Mouse (Mus musculus): Measurements from ENCODE around the gene Lrrc8d.
A peak's percentile ranks its signal among the peaks of the same experiment; 100 is the strongest.

Lrrc8d gene

DNA sequence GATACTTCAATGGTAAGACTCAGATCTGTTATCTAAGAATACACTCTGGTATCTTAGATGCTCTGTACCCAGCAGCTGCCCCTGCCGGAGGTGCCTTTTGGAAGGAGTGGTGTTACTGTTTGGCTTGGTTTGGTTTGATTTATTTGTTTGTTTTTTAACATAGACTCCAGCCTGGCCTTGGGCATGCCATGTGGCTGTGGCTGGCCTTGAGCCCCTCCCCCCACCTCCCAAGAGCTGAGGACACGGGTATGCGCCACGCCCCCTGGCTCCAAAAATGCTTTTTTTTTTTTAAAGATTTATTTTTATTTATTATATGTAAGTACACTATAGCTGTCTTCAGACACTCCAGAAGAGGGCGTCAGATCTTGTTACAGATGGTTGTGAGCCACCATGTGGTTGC is 65.6 kb downstream of the Lrrc8d start:
- DNase-seq (ENCODE audit: low spot score): peak; percentile 33

DNA sequence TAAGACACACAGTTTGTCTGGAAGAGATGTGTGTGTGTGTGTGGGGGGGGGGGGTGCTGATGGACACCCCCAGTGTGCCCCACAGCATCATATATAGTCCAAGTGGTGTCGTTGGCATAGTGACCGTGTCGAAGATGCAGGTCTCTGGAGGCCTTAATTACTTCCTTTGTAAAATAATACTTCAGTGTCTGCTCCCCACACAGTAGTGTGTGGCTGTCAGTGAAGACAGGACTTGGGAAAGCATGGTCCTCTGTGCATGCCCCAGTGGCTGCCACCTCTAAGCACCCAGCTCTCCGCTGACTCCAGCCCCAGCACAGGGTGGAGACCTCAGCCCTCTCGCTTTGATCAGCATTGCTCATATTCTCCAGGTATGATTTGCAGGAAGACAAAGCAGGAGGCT is 76.6 kb downstream of the Lrrc8d start:
- no peak for DNase-seq (ENCODE audit: low spot score)

DNA sequence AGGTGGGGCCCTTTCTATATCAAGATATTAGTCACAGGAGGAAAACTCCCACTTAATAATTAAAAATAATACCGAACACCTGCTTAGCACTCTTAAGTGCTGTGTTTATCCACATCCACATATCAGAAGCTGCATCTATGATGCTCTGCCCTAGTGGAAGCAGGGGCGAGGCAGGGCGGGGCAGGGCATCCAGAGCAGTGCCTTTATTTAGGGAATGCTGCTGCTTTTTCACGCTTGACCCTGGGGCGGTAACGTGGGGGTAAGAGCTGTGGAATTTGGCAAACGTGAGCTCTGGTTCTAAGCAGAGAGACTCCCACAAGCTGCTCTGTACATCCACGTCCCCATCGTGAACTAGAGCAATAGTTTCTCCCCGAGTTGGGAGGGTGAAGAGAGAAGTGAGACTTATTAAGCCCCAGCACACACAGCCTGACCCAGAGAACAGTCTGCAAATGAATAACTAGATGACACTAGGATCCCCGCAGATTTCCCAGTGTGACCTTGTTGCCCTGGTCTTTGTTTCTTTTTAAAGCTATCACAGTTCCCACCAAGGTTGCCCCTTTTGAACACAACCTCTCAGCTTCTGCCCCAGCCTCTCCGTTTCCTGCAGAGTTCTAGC is 77.3 kb downstream of the Lrrc8d start:
- no peak for DNase-seq (ENCODE audit: low spot score)

DNA sequence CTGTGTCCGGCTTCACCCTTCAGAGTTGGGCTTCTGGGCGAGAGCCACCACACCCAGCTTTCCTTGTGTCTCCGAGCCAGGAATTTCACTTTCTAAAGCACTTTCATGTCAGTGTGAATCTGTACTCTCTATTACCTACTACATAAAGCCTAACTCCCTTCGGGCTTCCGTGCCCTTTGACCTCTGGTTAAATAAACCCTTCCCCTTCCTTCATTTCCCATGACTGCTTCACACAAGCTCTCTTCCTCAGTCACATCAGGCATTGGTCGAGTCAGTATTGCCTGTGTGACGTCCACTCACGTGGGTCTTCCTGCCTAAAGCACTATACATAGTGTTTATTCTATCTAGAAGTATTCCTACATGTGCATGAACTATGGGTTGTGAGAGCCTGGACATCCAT is 77.9 kb downstream of the Lrrc8d start:
- DNase-seq (ENCODE audit: low spot score): no peak

DNA sequence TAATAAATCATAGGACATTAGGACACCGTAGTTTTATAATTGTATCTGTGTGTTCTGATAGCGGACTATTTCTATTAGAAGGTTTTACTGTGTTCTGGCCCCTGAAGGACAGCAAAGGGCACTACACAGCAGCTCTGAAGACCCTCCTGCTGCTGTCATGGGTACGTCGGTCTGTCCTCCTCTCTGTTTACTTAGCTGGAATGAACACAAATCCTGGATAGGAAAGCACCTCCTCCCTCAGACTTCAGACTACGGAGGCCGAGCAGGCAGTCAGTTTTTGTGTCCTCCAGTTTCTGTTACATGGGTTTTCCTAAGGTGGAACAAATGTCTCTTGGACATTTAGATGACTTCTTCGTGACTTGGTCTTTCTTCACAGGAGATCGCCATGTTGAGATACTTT is 78.4 kb downstream of the Lrrc8d start:
- DNase-seq (ENCODE audit: low spot score): no peak

DNA sequence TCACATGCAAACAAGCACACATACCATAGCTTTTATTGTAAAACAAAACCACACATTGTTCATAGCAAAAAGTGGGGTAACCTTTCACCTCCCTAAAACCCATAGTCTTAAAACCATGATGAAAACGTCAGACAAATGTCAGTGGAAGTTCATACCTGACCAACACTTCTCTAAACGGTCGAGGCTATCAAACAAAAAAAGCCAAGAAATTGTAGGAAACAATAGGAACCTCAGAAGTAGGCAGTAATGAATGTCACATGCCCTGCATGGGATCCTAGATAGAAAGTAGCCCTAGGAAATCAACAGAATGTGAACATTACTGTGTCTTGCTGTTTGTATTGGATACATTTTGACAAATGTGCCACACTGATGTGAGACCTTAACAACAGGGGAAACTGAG is 79.0 kb downstream of the Lrrc8d start:
- no peak for DNase-seq (ENCODE audit: low spot score)

DNA sequence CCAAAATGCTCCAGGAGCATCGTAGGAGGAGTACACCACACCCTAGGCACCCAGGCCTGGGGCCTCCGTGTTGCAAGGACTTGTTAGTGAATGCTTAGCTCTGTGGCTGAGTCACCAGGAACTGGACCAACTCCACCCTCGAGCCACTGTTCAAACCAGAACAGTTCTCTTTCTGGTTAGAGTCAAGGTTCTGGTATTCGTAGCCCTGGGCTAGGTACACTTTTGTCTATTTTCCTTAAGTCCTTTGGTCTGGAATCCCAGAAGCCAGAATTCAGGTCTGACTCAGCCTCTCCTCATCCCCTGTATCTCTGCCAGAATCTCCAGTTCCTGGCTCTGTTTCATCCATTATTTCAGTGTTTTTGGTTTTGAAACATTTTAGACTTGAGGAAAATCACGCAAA is 79.6 kb downstream of the Lrrc8d start:
- DNase-seq (ENCODE audit: low spot score): peak; percentile 46

DNA sequence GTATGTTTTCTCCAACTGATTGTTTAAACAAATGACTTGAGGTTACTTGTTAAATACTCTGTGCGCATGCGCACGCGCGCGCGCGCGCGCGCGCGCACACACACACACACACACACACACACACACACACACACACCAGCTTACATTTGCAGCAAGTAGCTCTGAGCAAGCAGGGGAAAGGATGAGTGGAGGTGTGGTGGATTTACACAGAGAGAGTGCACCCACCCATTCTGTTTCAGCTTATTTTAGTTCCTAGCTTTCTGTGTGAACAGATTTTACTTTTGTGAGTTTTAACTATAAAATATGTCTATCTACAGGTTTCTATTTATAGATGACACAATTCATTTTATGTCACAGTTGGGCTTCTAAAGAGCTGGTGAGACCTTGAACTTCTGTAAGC is 84.1 kb downstream of the Lrrc8d start:
- no peak for DNase-seq (ENCODE audit: low spot score)

DNA sequence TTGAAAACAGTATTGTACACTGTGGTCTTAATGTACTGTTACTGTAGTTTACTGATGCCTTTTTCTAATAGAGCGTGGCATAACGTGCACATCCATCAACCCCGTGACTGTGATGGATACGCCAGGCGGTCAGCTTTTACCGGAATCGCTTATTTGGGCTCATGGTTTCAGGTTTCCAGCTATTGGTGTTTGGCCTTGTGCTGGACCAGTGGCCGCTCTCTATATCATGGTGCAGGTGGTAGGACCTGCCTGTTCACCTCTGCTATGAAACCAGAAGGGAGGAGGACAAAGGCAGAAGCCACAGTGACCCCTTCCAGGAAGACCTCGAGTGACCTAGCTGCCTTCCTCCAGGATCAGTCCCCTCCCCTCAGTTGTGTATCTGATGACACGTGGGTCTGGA is 85.0 kb downstream of the Lrrc8d start:
- no peak for DNase-seq (ENCODE audit: low spot score)

DNA sequence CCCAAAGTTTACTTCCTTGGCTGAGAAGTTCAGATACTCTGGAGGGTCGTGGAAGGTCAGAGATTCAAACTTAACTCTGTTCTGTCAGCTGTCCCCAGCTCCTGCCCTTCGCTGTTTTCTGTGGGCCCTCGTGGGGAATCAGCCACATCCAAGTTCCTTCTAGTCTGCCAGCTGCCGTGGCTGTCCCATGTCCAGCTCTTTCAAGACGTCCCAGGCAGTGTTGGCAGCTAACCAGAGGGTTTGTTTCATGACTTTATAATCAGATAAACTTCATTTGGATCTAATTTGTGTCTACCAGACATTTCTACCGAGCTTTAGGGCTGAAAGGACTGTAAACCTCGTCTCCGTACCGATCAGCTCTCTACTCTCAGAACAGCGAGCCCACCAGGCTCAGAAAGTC is 87.8 kb downstream of the Lrrc8d start:
- peak; percentile 82 for DNase-seq (ENCODE audit: low spot score)

DNA sequence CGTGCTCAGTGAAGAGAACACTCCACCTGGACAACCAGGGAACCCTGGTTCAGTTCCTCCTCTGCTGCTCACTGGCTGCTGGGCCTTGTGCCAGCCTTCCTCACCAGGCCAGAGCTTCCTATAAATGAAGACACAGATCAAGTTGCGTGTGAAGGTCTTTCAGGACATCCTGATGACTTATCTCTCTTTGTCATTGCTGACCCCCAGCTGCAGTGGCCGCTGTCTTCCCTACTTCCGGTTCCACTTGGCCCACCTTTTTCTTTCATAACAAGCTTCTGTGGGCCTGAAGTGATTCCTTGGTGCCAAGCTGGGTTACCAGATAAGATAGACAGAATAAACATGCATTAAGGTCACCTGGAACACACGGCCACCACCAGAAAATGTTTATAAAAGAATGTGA is 90.0 kb downstream of the Lrrc8d start:
- DNase-seq (ENCODE audit: low spot score): no peak

DNA sequence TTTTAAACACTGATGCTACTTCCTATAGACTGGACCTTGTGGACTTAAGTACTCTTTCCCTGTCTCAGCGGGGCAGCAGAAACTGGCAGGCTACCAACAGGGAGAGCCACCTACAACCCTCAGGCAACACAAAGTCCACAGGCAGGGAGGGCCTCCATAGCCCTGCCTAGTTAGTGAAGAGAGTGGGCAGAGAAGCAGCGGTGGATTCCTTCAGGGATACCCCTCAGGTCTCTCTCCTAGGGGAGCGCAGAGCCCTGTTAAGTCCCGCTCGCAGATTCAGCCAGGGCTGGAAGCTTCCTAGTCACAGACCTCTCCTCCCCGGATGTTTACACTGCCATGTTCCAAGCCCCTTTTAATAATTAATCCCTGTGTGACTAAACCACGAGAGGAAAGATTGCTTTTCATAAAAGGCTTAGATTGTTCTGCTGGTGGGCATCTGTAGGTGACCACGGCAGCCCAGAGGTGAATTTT is 92.6 kb downstream of the Lrrc8d start:
- DNase-seq (ENCODE audit: low spot score): peak; percentile 40

DNA sequence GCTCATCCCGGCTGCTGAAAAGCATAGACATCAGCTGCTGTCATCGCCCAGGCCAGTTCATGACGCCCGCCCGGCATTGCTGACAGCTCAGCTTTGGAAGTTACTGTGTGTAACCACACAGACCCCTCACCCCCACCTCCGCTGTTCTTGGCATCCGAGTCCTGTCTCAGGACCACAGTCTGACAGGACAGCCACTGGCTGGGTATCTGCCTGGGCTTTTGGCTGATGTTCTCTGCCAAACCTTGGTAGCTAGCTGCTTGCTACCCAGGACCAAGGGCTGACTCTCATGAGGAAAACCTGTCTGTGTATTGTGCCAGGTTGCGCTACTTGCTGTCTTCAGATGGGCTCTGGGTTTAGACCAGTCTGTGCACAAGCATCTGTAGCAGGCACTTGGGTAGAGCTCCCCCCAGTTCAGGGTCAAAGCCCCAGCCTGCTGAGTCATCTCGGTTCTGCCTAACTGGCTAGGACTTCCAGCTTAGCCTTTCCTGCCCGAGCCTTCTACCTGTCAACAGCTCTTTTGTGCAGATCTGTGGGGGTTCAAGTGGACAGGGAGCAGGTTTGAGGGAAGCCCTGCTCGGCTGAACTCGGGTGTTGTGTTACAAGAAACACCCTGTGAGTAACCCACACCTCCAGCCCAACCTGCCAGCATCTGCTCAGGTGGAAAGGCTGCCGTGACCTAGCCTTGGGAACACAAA is 93.2 kb downstream of the Lrrc8d start:
- peak; percentile 56 for DNase-seq (ENCODE audit: low spot score)

DNA sequence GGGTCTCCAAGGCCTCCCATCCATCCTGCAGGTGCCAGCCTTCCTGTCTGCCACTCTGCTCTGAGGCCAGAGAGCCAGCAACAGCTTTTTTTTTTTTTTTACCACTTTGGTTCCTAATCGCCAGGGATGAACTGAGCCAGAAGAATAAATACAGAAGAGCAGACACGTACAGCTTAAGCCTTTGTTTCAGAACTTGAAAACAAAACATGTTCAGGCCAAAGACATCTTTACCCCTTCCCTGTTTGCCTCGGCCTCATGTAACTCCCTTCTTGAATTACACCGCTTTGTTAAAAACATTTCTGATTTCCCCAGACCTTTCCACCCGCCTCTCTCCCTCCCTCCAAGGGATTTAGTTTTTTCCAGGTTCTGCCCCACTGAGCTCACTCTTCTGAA is 93.8 kb downstream of the Lrrc8d start:
- no peak for DNase-seq (ENCODE audit: low spot score)

DNA sequence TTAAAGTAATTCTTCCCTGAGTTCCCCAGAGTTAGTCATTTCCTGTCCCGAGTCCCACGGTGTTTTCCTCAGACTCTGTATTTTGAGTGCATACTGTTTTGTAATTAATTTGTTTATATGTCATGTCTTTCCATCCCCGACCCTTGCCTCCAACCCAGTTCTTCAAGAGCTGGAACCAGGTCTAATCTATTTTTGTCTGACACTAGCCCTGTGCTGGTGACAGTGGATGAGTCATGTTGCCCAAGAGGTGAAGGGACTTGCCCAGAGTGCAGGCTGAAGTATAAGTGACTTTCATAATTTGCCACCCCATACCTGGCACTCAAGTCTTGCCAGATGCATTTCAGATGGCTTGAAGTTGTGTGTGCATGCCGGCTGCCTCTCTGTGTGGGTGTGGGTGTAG is 98.7 kb downstream of the Lrrc8d start:
- peak; percentile 19 for DNase-seq (ENCODE audit: low spot score)

DNA sequence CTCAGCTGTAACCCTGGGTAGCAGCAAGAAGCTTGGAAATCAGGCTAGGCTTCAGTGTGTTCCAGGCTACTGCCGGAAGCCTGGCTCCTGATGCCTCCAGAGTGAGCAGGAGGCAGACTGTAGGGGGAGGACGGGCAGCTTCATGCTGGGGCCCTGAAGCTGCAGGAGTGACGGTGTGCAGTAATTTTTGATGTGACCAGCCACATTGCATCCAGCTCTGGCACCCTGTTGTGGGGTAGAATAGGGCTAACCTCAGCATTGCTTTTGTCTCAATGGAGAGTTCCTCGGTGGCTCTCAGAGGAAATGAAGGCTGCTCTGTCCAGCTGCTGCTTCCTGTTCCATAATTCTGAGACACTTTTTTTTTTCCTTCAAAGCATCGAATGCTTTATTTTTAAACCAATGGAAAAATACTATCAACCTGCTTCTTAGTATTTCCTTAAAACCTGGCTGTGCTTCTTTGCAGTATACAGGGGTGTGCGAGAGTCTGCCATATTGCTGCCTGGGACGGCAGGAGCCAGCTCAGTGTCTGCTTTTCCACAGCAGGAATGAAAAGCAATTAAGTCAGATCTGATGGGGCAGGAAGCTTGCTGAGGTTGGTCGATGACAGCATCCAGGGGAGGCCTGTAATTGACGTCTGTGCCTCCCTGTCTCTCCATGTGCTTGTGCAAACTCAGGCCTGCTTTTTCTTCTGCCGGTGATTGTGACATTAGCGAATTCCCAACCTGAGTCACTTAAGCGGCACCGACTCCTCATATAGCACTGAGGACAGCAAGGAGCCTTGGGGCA is 100.3 kb downstream of the Lrrc8d start:
- peak; percentile 77 for DNase-seq (ENCODE audit: low spot score)

DNA sequence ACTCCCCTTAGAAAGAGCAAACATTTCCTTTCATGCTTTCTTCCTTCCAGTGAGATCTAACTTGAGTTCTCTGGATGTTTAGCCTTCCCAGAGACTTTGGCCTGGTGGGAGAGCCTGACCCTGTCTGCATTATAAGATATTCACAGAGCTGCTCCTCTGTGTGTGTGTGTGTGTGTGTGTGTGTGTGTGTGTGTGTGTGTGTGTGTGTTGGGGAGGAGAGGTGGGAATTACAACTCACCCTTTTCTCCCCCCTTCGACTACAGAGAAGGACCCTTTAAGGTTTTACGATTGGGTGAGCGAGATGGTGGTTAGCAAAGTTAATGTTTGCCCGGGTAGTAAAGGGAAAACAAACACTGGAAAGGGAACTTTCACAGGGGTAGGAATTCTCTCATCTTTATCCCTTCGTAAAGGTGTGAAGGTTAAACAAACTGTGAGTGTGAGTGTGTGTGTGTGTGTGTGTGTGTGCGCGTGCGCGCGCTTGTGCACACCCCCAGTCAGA is 101.3 kb downstream of the Lrrc8d start:
- no peak for DNase-seq (ENCODE audit: low spot score)

DNA sequence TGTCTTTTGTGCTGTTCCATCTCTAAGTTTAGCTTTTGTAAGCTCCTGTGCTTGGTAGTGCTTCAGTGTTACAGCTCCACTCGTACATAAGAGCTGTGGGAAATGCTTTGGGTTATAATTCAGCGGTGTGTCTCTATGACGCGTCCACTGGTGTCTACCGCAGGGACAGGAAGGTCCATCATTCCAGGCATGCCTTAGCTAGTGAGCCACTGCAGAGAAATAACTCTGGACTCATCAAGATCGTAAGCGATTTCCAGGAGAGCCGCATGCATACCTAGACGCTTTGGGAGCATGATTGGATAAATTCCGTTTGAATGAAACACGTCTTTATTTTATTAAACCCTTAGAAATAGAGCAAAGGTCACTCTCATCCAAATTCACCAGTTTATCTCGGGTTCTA is 106.2 kb downstream of the Lrrc8d start:
- no peak for DNase-seq (ENCODE audit: low spot score)

DNA sequence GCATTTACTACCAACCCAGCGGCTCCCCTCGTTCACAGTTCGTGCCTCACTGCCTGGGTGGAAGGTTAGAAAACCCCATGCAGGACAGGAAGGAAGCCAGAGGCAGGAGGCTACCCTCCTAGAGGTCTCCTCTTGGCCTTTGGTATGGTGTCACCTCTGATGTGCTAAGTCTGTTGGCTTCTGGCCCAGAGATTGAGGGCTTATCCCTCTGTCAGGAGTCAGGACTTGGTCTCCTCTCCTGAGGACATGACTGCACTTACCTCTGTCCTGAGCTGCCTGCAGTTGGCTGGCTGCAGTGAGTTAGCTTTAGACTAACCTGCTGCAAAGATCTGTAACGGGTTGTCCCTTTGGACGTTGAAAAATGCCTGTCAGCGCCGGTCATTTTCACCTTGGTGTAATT is 107.7 kb downstream of the Lrrc8d start:
- DNase-seq (ENCODE audit: low spot score): no peak

DNA sequence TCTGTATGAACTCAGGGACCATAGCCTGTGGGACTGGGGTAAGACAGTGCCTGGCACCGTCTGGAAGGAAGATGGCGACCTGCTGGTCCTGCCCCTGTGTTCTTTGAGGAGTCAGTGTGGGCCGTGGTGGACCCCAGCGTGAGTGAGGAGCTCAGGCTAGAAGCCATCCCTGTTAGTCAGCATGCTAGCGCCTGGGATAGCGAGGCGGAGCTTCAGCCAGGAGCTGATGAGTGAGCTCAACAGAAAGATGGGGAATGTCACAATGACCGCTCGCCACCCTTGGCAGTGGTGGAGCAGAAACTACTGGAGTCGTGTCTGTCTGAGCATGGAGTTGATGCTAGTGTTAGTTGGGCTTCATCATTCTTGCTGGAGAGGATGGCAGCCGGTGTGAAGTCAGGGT is 109.3 kb downstream of the Lrrc8d start:
- DNase-seq (ENCODE audit: low spot score): no peak

DNA sequence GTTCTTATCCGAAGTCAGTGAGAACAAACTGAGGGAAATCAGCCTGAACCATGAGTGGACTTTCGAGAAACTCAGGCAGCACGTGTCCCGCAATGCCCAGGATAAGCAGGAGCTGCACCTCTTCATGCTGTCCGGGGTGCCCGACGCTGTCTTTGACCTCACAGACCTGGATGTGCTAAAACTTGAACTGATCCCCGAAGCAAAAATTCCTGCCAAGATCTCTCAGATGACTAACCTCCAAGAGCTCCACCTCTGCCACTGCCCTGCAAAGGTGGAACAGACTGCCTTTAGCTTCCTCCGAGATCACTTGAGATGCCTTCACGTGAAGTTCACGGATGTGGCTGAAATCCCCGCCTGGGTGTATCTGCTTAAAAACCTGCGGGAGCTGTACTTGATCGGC is 113.3 kb downstream of the Lrrc8d start:
- no peak for DNase-seq (ENCODE audit: low spot score)

DNA sequence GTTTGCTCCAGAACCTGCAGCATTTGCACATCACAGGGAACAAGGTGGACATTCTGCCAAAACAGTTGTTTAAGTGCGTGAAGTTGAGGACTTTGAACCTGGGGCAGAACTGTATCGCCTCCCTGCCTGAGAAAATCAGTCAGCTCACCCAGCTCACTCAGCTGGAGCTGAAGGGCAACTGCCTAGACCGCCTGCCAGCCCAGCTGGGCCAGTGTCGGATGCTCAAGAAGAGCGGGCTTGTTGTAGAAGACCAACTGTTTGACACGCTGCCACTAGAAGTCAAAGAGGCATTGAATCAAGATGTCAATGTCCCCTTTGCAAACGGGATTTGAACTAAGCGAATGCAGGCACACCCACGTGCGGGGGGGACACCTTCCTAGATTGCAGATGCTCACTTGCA is 114.2 kb downstream of the Lrrc8d start:
- DNase-seq (ENCODE audit: low spot score): no peak

DNA sequence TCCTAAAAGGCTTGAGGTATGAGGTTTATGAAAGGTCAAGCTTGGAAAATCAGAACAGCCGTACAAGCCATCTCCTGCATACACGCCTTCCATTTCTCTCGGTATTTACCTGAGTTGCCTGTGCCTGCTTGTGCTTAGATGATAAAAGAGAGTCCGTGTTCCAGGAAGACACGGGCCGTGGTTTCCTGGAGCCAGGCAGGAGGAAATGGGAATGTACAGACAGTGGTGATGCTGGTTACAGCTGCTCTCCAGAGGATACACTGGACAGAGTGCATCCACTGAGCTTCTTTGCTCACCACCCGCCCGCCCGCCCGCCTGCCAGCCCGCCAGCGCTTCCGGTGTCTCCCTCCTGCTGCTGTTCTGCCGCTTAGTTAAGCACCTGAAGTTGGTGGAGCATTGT is 116.3 kb downstream of the Lrrc8d start:
- no peak for DNase-seq (ENCODE audit: low spot score)

All from MN1 (cell line).